Mouse (Mus musculus): ENCODE results near the gene Aurkc.
"Not testable (repeated sequence)": the region's sequence is repeated elsewhere in the genome, so short reads cannot be mapped to it uniquely, and the experiment has no call there.

The Aurkc gene

GRCm38 (mm10) chr7:6995251-6995650 lies at the start of gene Aurkc:
Gene Aurkc (plus strand): TSS chr7:6995300.
- DNase-seq = not testable (repeated sequence)

GRCm38 (mm10) chr7:6948061-6948460 lies 47.0 kb upstream of the Aurkc start:
- DNase-seq = not testable (repeated sequence)

DNA sequence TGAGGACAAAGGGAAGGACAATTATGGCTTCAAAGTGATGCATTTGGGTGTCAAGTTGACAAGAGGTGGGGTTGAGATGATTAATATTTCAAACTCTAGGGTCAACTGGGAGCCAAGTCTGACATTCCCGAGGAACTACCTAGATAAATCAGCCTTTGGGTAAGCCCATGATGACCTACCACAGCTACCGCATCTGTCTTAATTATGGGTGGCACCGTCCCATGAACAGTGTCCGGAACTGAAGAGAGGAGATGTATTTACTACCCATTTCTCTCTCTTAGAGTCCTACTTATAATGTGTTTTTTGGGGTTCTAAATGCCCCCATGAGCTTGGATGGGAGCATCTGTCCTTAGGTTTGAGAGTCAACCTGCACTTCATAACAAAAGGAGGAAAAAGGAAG lies 38.5 kb upstream of the Aurkc start:
- DNase-seq = no peak

DNA sequence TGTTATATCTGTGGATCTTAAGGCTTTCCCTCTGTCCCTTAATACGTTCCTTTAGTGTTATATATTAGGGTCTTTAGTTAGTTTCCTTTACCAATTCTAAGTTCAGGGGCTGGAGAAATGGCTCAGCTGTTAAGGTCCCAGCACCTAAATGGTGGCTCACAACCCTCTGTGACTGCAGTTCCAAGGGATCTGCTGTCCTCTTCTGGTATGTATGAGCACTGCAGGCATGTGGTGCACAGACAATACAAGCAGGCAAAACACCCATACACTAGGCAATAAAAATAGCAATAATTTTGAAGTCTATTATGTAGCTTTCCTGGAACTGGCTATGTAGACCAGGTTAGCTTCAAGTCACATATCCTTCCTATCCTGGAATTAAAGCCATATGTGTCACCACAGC lies 36.5 kb upstream of the Aurkc start:
- DNase-seq = no peak

GRCm38 (mm10) chr7:6973566-6973965 lies 21.5 kb upstream of the Aurkc start:
- no peak for DNase-seq

- no peak for DNase-seq
Measured at GRCm38 (mm10) chr7:6976890-6977289, 18.2 kb upstream of the Aurkc start.

- DNase-seq = not testable (repeated sequence)
Measured at GRCm38 (mm10) chr7:6998914-6999313, 3.8 kb downstream of the Aurkc start.

- DNase-seq = not testable (repeated sequence)
Measured at GRCm38 (mm10) chr7:7005441-7005840, 10.3 kb downstream of the Aurkc start.

DNA sequence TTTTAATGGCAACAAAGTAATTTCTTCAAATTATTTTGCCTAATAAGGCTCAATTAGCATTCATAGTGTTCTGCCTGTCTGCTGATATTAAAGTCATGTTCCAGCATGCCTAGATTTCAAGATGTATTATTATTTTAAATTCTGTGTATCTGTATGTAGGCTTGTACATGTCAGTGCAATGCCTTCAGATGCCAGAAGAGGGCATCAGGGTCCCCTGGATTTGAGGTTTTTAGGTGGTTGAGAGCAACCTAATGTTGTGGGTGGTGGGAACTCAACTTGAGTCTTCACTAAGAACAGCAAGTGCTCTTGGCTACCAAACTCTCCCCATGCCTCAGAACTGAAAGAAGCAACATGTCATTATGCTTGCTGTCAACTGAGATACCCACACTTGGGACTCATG lies 32.3 kb downstream of the Aurkc start:
- no peak for DNase-seq

- DNase-seq = not testable (repeated sequence)
Measured at GRCm38 (mm10) chr7:7049659-7050320, 54.7 kb downstream of the Aurkc start.
